Mouse (Mus musculus) hindbrain, embryonic 14.5 days (tissue): Measurements from ENCODE around the gene Olfr1122. TPM values are rescaled to one million over a fixed set of nuclear protein-coding genes. Genes with fewer than 3 reads are reported as not detected.

Experiments used
- ATAC-seq: fragments of 200-750 bp; cut with Nextera tagmentation; 2 replicates; pipeline ENCODE4 v1.8.0; 2017; ENCODE audit warnings: moderate number of reproducible peaks, mild to moderate bottlenecking, moderate TSS enrichment, moderate library complexity; ENCODE audit not compliant: low FRiP score
- DNase-seq: peaks from one replicate; pipeline ENCODE4 v3.0.0-alpha.2; 2015; ENCODE audit warnings: low spot score
- H3K27ac ChIP-seq: fragments of 300-500 bp; sonication (generic); 2 replicates; pipeline ENCODE4 v1.5.1; 2014; ENCODE audit warnings: mild to moderate bottlenecking, moderate library complexity
- H3K27me3 ChIP-seq: fragments of 300-500 bp; sonication (generic); 2 replicates; pipeline ENCODE4 v1.6.1; 2014; ENCODE audit warnings: mild to moderate bottlenecking, low read length, mixed read lengths; ENCODE audit not compliant: control insufficient read depth, insufficient read depth
- H3K36me3 ChIP-seq: fragments of 300-500 bp; sonication (generic); replicated peaks from 2 replicates; pipeline ENCODE4 v1.6.1; 2014; ENCODE audit not compliant: control insufficient read depth, insufficient read depth
- H3K4me1 ChIP-seq: fragments of 300-500 bp; sonication (generic); replicated peaks from 2 replicates; pipeline ENCODE4 v1.6.1; 2014; ENCODE audit warnings: antibody characterized with exemption, low read length, mixed read lengths; ENCODE audit not compliant: control insufficient read depth, insufficient read depth
- H3K4me2 ChIP-seq: fragments of 300-500 bp; sonication (generic); replicated peaks from 2 replicates; pipeline ENCODE4 v1.6.1; 2014; ENCODE audit warnings: mild to moderate bottlenecking, moderate library complexity
- H3K4me3 ChIP-seq: fragments of 300-500 bp; sonication (generic); replicated peaks from 2 replicates; pipeline ENCODE4 v1.5.1; 2014; ENCODE audit warnings: mild to moderate bottlenecking, low read length
- H3K9ac ChIP-seq: fragments of 300-500 bp; sonication (generic); 2 replicates; pipeline ENCODE4 v1.6.1; 2014
- H3K9me3 ChIP-seq: fragments of 300-500 bp; sonication (generic); 2 replicates; pipeline ENCODE4 v1.6.1; 2016; ENCODE audit warnings: low read length; ENCODE audit not compliant: control insufficient read depth
- WGBS: fragments of 180-500 bp; shearing (Covaris S2); extraction: QIAGEN DNeasy Blood & Tissue Kit; methylation state at CpG from one replicate; pipeline ENCODE4 v1.1.7; 2014; 5-methylcytosine and 5-hydroxymethylcytosine counted together
- polyA plus RNA-seq: library from polyadenylated mRNA; unstranded; fragments of >200 nt; fragmentation: Nextera tagmentation; extraction: Ambion mirVana; gene quantifications from 2 replicates; pipeline ENCODE4 v1.2.1, GENCODE M21; 2014

Olfr1122 gene
- polyA plus RNA-seq, 1 experiment from 2014 or later = not detected

GRCm38 (mm10) chr2:87437731-87438130, 52.1 kb downstream of the Olfr1122 start:
- H3K4me2 ChIP-seq = no peak overlapping the region
- H3K27me3 ChIP-seq = no peaks in the 10 kb centered on the region
- ATAC-seq = no peak
- H3K4me1 ChIP-seq = no peaks in the 10 kb centered on the region
- no peaks in the 10 kb centered on the region for H3K9me3 ChIP-seq
- H3K36me3 ChIP-seq = no peaks in the 10 kb centered on the region
- 92% methylated on average over 16 of the region's 16 CpGs for WGBS
- H3K9ac ChIP-seq = no peak overlapping the region
- H3K27ac ChIP-seq = no peak overlapping the region
- H3K4me3 ChIP-seq = no peak overlapping the region
- no peak for DNase-seq

Other genes with a start within 250 kb of the Olfr1122 start
- gene Olfr1110, start 245.5 kb upstream of the Olfr1122 start, polyA plus RNA-seq = not detected in 2 replicates
- gene Olfr1111, start 233.2 kb upstream of the Olfr1122 start, polyA plus RNA-seq = not detected in 2 replicates
- not detected in 2 replicates for gene Olfr1112, start 198.1 kb upstream of the Olfr1122 start, polyA plus RNA-seq
- not detected in 2 replicates for gene Olfr1113, start 176.9 kb upstream of the Olfr1122 start, polyA plus RNA-seq
- not detected in 2 replicates for gene Olfr1115, start 137.8 kb upstream of the Olfr1122 start, polyA plus RNA-seq
- gene Olfr1116, start 118.3 kb upstream of the Olfr1122 start, polyA plus RNA-seq = not detected in 2 replicates
- gene Olfr1118, start 78.3 kb upstream of the Olfr1122 start, polyA plus RNA-seq = not detected in 2 replicates
- gene Olfr1120, start 31.0 kb upstream of the Olfr1122 start, polyA plus RNA-seq = not detected in 2 replicates
- gene Olfr1121, start 16.0 kb upstream of the Olfr1122 start, polyA plus RNA-seq = not detected in 2 replicates
- gene Olfr1123, start 30.8 kb downstream of the Olfr1122 start, polyA plus RNA-seq = not detected in 2 replicates
- gene Olfr1124, start 44.4 kb downstream of the Olfr1122 start, polyA plus RNA-seq = not detected in 2 replicates
- gene Olfr1126, start 68.1 kb downstream of the Olfr1122 start, polyA plus RNA-seq = not detected in 2 replicates
- not detected in 2 replicates for gene Pramel7, start 111.2 kb downstream of the Olfr1122 start, polyA plus RNA-seq
- gene Pramel6, start 120.7 kb downstream of the Olfr1122 start, polyA plus RNA-seq = not detected in 2 replicates
- not detected in 2 replicates for gene Olfr153, start 145.9 kb downstream of the Olfr1122 start, polyA plus RNA-seq
- gene Olfr1128, start 159.7 kb downstream of the Olfr1122 start, polyA plus RNA-seq = not detected in 2 replicates
- not detected in 2 replicates for gene Olfr1129, start 188.1 kb downstream of the Olfr1122 start, polyA plus RNA-seq
- not detected in 2 replicates for gene Olfr1130, start 220.4 kb downstream of the Olfr1122 start, polyA plus RNA-seq
- not detected in 2 replicates for gene Olfr1131, start 241.3 kb downstream of the Olfr1122 start, polyA plus RNA-seq